Mouse (Mus musculus) megakaryocyte, adult 5-6 weeks (primary cell): ENCODE measurements around the gene Nin. TPM values are rescaled to one million over a fixed set of nuclear protein-coding genes. Genes with fewer than 3 reads are reported as not detected.

ENCODE experiments used
- ATAC-seq: 2 replicates; pipeline ENCODE4 v1.8.0; 2016; ENCODE audit warnings: mild to moderate bottlenecking, inconsistent platforms; ENCODE audit not compliant: poor library complexity, severe bottlenecking
- total RNA-seq, 2 experiments: library from RNA; stranded (forward) in 1 of 2; stranded (reverse) in 1 of 2; fragments of 153-499, 151-499 nt in 1 of 2; fragments of 221-1000, 200-1000 nt in 1 of 2; gene quantifications; 2 replicates each; pipeline versions ENCODE4 v1.2.3 to v1.2.4; 2015 to 2017

Gene Nin
- total RNA-seq, 2 experiments from 2014 or later = 171 to 227 TPM

DNA sequence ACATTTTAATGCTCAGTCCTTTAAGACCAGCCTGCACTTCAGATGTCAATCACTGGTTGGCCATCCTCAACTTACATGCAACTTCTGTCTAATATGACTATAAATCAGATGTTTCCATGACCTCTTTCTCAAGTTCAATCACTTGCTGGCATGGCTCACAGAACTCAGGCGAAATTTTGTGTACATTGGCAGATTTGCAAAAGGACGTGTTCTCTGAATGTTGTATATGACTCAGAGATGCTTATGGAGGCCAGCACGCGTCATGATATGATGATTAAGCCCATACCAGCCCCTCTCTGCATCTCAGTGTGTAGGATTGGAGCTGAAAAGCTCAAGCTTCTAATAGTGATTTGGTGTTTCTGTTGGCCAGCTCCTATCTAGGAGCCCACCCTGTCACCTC lies 13.1 kb upstream of the Nin start:
- no peak for ATAC-seq

DNA sequence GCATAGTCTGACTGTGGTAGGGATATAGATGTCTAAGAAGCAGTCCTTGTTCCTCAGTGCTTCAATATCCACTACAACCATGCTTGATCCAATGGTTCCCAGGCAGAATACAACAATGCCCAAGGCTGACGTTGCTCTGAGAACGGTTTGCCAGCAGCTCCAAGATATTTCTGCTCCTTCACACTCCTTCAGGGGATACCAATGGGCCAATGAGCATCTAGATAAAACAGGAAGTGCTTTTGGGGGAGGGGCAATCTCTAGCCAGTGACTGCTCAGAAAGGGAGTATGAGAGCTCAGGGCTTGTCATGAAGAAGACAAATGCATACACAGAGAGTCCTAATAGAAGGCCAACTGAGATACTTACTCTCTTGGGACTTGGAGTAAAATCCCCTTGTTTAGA lies 6.0 kb upstream of the Nin start:
- peak; percentile 87 for ATAC-seq

DNA sequence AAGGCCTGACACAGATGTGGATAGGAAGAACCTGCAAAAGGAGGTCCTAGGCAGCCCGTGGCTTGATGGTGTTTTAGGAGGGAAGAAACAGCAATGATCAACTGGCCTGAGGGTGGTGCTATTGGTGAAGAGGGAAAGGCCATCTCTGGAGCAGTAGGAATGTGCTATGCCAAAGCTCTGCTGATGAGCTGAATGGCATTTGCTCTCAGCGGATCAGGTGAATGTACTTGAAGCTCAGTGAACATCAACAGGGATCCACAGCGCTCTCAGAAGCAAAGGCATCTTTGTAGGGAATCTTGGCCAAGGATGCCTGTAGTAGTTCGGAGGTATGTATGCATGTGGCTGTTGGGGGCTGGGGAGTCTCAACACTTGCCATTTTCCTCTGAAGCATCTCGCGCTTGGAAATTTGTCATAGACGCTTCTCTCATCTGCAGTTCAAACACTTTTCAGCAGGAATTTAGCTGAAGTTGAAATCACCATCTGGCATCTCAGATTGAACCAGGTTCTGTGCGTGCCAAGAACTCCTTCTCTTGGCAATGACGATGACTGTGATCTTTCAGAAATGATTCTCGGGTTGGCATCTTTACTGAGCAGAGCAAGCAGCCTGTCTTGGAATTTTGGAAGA lies 5.3 kb upstream of the Nin start:
- no peak for ATAC-seq

DNA sequence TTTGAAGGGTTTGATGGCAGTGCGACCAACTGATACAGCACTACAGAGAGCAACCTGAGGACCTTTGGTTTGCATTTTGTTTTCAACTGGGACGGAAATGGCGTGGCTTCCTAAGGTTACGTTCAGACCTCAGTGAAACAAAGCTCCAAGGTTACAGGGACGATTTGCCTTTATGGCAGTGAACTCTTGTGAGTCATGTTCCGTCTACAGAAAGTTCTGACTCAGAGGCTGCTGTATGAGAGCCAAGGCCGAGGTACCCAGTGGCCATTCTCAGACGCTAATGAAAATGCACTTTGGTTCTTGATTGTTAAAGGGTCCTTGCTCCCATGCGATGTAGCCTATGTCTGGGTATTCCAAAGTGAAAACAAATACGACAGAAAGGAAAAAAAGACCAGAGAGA lies 3.6 kb upstream of the Nin start:
- no peak for ATAC-seq

DNA sequence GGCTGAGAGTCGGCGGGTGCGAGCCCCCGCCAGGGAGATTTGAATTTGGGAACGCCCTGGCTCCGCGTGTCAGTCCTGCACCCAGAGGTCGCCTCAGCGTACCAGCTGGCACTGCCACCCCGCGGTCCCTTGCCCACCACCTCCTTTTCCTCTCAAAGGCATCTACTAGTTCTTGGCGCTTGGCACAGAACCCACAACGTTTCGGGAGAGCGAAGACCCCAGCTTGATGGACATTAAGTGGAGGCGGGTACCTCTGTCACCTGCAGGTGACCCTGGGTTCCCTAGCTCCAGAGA lies 1.5 kb downstream of the Nin start:
- no peak for ATAC-seq

DNA sequence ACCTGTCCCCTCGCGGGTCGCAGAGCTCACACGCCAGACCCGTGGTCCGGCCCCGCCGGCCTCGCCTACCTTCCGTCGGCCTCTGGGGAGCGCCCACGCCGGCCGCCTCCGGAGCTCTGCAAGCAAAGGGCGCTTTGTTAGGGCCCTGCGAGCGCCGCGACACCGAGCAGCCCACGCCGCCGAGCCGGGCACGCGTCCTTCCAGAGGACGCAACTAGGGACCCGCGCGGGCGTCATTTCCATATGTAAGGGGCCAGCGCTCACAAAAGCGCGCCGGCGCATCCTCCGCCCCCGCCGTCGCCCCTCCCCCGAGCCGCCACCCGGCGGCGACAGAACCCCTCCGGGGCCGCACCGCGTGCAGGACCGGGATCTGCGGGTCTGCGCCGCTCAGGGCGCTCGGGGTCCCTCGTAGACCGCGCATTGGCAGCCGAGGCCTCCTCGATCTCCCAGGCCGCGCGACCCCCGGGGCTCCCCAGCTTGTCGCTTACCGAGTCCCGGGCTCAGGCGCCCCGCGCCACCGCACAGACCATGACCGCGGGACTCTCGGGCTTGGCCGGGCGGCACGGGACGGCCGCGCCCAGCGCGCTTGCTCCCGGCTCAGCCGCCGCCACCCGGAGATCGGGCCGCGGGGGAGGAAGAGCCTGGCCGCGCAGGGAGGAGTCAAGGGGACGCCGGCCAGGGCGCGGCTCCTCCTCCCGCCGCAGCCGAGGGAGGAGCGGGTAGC lies 2.0 kb downstream of the Nin start:
- peak; percentile 83 for ATAC-seq

DNA sequence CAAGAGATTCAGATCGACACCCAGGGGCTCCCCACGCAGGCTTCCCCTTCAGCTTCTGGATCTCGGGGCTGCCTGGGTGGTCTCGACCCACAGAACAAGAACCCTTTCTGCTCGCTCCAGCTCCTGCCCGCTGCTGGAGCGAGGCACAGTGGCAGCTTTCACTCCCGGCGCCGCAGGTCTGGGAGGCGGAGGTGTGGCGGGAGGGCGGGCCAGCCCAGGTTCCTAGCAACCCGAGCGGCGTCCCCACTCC lies 2.5 kb downstream of the Nin start:
- ATAC-seq = peak; percentile 1; the same call in 1 of the 2 replicates

DNA sequence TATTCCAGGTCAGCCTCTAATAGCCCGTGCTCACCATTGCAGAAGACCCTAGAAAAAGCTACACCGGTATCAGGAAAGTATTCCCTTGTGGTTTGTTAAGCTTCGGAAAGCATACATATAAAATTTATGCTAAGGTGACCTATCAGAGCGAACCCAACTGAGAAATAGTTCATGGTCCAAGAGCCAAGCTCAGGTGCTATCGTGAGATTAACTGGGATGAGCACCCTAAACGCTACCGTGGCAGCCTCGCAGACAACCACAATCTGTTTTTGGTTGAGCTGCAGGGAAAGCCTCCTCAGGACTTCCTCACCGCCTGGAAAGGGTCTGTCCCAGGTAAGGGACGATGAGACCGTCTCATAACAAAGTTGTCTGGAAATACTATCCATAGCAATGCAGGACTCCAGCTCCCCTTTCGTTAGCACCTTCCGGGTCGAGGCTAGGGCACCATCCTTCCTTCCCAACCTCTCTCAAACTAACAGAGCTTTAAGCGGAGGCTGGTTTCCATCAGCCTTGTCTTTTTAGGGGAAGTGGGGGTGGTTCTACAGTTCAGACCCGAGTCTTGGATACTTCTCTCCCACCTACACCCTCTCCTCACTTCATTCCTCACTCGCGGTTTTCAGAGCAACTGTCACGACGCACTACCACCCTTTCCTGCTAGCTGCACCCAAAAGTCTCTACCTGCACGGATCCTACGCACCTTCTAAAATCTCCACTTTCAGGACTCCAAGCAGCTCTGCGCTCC lies 3.0 kb downstream of the Nin start:
- peak; percentile 11; the same call in 1 of the 2 replicates for ATAC-seq

DNA sequence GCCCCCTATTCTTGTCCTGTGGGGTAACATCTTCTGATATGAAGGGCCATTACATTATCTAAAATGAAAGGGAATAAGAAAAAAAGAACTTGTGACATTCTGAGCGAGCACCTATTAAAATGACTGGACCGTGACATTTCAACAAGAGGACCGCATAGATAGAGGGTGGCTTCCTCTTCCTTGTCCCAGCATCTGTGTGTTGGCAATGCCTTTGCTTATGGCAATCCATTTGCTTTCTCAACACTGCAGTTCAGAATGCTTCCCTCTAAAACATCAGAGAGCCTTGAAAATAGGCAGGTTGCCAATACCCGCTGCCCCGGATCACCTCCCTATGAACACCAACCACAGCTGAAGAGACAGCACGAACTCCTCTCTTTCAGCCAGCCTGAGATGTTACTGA lies 3.6 kb downstream of the Nin start:
- ATAC-seq = peak; percentile 41

DNA sequence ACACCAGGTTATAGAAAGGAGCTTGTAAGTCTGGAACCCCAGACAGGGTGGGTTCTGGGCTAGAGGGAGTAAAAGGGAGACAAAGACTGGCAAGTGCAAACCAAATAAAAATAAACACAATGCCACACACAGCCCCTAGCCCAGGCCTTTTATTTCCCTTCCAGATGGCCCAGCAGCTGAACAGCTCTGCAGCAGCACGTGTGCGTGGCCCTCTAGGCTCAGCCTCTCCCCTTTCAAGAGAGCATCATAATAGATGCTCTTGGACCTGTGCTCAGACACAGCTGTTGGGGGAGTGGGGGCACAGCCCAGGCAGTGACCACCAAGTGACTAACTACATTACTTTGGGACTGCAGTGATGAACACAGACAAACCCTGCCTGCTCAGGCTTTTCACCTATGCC lies 5.4 kb downstream of the Nin start:
- ATAC-seq = no peak

DNA sequence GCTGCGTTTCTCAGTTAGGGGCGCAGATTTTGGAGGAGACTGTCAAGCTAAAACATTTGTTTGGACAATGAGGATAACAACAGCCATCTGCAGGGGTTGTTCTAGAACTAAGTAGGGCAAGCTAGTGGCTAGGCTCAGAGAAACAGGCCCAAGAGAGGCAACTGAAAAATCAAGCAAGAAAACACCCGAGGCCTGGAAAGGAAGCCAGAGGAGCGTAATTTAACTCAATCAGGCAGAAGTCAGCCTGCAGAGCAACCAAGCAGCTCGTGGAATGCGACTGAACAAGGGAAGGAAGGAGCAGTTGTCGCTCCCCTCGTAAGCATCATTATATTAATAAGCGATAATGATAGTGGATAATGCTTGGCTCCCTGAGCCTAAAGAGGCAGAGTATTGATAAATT lies 7.0 kb downstream of the Nin start:
- no peak for ATAC-seq

DNA sequence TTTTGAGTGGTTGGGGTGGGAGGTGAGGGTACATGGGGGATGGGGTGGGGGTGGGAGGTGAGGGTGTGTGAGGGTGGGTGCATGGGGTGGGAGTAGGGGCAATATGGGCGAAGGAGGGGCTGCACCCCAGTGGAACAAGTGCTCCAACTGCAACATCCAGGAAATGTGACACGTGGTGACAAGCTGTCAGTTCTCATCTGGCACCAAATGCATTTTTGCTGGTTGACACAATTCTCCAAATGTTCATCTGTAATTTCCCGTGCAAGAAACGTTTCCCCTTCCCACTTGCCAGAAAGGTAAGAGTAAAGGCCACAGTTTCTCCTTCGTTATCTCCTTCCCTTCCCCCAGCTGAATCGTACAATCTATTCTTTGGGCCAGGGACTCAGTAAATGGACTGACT lies 7.6 kb downstream of the Nin start:
- ATAC-seq = no peak

DNA sequence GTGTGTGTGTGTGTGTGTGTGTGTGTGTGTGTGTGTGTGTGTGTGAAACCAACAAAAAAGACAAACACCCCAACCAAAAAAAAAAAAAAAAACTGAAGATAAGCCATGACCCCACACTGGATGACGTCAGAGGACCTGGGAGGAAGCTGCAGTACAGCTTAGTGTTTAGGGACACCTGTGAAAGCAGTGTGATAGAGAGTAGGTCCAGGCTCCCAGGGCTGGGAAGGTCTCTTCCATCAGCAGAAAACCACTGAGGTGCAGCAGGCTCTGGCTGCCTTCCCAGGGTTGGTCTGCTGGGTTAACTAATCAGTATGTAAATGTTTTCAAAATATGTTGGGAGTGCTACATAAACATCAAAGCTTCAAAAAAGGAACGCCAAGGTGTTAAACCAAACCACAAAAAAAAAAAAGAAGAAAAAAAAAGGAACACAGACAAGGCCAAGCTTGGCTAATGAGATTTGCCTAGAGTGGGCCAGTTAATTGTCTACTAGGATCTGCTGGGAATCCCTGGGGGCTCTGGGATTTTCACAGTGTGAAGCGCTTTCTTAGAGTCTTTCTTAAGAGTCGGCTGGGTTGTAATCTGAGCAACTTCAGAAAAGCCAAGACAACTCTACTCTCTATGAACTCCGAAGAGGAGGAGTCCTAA lies 8.6 kb downstream of the Nin start:
- 0 out of 2 replicates have a peak, but pooled peaks have one; percentile 22 for ATAC-seq

DNA sequence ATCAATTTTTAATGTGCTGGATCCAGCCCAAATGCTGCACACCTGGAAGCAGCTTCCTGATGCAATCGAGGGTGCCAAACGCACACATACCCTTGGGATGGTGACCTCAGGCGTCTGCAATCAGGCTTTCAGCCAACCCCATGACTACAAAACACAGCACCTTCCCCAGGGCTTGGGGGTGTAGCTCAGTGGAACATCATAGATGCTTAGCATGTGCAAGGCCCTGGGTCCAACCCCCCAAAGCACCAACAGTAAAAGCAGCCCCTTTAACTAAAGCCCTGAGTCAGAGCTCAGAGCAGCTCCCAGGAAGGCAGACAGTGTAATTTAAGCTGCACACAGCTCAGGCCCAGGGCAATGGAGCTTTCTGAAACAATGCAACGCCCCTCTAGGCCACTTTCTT lies 9.3 kb downstream of the Nin start:
- ATAC-seq = no peak

DNA sequence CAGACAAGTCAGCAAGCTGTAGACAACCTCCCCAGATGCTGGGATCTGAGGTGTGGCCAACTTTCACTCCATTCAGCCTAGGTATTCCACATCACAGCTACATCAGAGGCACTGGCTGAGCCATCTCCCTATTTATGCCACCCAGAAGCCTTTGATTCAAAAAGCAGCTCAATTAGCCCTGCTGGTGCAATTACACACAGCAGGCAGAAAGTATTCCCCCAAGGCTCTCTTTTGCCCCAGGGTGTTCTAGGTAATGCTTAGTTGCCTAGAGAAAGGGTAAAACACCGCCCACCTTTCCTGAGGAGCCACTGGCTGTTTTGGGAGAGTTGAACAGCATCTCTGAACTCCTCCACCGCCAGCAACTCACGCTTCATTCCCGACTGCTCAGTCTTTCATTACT lies 10.3 kb downstream of the Nin start:
- no peak for ATAC-seq

DNA sequence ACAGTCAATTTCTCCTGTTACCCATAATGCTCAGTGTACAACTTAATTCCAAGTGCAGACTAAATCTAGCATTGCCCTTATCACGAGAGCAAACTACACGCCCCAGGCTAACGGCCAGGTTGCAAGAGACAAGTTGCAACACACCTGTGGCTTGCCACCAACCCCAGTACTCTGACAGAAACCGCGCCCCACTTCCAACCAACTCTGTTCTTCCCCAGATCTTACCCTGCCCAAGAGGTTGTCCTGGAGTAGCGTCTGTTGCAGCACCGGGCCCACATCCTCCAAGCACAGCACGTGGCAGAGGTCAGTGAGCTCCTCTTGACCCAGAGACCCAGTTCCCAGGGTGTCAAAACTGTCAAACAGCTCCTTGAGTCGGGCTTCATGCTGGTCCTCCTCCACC lies 11.1 kb downstream of the Nin start:
- peak; percentile 82 for ATAC-seq

DNA sequence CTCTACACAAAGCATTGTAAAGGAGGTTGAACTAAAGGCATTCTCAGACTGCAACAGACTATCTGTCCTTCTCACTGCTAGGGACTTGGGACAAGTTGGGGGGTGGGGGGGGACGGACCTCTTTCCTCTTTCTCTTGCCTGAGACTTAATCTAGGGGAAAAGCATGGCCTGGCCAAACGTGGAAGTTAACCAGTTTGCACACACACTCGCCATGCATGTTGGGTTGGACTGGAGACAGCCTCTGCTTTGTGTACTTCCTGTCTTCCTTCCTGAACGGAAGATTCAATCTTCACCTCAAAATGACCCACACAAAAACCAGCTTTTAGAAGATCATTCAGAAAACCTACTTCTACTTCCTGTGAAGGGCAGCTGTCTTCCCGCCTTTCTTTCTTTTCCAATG lies 11.7 kb downstream of the Nin start:
- peak; percentile 62 for ATAC-seq

DNA sequence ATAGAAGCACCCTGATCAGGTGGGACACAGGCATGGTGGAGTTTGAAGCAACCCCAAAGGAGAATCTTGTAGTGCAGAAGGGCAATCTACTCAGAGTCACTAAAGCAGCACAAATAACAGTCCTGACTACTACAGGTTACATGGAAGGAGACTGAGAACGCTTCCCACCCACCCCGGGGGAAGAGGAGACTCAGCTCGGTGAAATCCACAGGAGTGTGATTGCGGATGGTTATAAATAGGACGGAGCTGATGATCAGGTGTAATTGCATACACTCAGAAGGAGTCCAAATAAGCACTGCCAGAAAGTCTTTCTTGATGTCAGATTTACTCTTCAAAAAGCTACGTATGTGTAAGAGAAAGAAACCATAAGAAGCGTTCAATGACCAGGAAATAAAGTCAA lies 15.6 kb downstream of the Nin start:
- no peak for ATAC-seq

DNA sequence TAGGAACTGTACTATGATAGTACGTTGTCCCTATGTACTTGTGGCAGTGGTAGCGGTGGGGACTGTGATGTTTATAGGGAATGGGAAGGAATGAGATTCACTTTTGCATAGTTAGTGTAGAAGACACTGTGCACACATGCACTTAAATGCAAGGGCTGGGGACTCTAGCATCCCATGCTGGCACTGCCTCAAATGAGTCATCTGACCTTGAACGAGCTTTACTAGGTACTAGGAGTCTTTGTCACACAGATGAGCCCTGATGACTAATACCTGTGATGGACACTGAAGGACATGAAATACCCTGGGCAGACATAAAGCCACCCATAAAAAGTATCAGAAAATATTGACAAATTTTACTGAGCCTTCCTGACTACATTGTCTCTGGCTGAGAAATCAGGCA lies 16.2 kb downstream of the Nin start:
- no peak for ATAC-seq

DNA sequence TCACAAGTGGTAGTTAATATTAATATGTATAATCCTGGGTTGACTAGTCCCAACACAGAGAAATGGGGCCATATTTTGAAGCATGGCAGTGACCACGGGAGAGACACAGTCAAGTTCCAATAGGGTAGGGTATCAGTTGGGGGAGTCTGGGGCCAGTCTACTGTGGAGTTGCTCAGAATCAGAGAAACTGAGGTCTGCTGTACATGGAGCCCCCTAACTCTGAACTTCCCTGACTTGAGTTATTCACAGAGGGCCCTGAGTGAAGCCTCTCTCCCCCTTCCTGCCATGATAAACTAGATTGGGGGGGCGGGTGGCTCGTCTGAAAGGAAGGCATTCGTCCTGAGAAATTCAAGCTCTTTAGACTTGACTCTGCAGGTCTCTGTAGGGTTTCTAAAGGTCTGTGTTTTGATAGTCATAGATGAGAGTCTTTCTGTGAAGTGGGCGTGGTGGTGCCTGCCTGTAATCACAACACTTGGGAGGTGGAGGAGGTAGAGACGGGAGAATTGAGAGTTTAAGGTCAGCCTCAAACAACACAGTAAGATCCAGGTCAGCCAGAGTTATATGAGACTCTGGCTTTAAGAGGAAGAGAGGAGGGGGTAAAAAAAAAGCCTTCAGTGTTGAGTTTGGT lies 20.1 kb downstream of the Nin start:
- no peak for ATAC-seq

DNA sequence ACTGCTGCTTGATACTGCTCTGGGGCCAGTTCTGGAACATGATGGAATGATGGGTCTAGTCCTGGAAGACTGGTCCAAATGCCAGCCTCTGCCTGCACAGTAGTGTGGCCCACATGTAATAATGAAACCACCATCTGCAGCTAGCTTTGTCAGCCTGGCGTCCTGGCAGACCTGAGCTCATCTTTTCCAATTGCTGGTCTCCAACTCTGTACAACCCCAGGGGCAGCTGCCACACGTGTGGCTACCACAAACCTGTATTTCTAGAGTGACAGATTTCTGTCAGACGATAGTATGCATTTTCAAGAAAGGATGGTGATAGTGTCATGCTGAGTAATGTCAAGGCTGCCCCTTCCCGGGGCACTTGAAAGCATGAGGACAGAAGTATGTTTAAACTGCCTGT lies 25.2 kb downstream of the Nin start:
- no peak for ATAC-seq

DNA sequence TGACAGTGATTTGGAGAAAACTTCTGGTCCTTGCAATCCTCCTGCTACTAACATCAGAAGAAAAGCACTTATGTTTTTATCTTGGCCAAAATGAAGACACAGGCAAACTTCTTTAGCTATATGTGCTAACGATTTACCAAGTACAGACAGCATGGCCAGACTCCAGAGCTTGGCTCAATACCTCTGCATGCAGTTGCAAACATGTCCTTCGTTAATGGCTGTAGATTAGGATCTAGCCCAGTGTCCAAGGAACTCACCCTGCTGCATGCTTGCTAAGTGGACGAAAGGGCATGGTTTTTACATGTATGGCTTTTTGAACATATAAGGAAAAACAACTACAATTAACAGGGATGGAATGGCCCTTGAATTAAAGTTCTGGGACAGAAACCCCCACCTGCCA lies 28.2 kb downstream of the Nin start:
- ATAC-seq = no peak
